Mouse (Mus musculus): ENCODE data around the gene Atp5b. TPM values are rescaled to one million over a fixed set of nuclear protein-coding genes. Genes with fewer than 3 reads are reported as not detected.

Gene Atp5b
- polyA plus RNA-seq, 1 experiment from 2014 or later = 2,764 TPM

- WGBS = 1% methylated on average over 80 of the region's 86 CpGs
- H3K4me1 ChIP-seq (ENCODE audit: control insufficient read depth, insufficient read depth, low read length) = peaks cover 29% of the 10 kb centered on the region
- peak overlapping the region; percentile 88 for H3K9ac ChIP-seq (ENCODE audit: low read depth, low read length)
- H3K27me3 ChIP-seq (ENCODE audit: control insufficient read depth, insufficient read depth, low read length) = no peaks in the 10 kb centered on the region
- peak overlapping the region; percentile 76 for H3K4me2 ChIP-seq (replicated peaks; ENCODE audit: low read depth, low read length)
- no peaks in the 10 kb centered on the region for H3K36me3 ChIP-seq (ENCODE audit: control insufficient read depth, insufficient read depth, low read length)
- H3K27ac ChIP-seq (ENCODE audit: low read depth, low read length) = peak overlapping the region; percentile 74
- ATAC-seq (ENCODE audit: low FRiP score, low TSS enrichment) = peak; percentile 80
- H3K4me3 ChIP-seq (ENCODE audit: low read length) = peak overlapping the region; percentile 99
- H3K9me3 ChIP-seq (ENCODE audit: control insufficient read depth, low read length) = no peaks in the 10 kb centered on the region
Observed at GRCm38 (mm10) chr10:128096693-128097586, 13.9 kb downstream of the Atp5b start.

- Histone ChIP-seq H3K4me1 (ENCODE audit: control insufficient read depth, insufficient read depth, low read length) (peaks cover 27% of the 10 kb centered on the region), H3K36me3 (ENCODE audit: control insufficient read depth, insufficient read depth, low read length) (no peaks in the 10 kb centered on the region), H3K27me3 (ENCODE audit: control insufficient read depth, insufficient read depth, low read length) (no peaks in the 10 kb centered on the region), H3K9me3 (ENCODE audit: control insufficient read depth, low read length) (no peaks in the 10 kb centered on the region), H3K27ac (ENCODE audit: low read depth, low read length) (peak overlapping the region; percentile 74), H3K9ac (ENCODE audit: low read depth, low read length) (peak overlapping the region; percentile 88), H3K4me3 (ENCODE audit: low read length) (peak overlapping the region; percentile 99), H3K4me2 (replicated peaks; ENCODE audit: low read depth, low read length) (peak overlapping the region; percentile 76)
- under 1% methylated on average over 13 of the region's 13 CpGs for WGBS
- ATAC-seq (ENCODE audit: low FRiP score, low TSS enrichment) = no peak
Observed at GRCm38 (mm10) chr10:128097587-128097971, 14.5 kb downstream of the Atp5b start.

- Histone ChIP-seq H3K27ac (ENCODE audit: low read depth, low read length) (no peak overlapping the region), H3K4me2 (replicated peaks; ENCODE audit: low read depth, low read length) (no peak overlapping the region), H3K36me3 (ENCODE audit: control insufficient read depth, insufficient read depth, low read length) (peaks cover 56% of the 10 kb centered on the region), H3K9me3 (ENCODE audit: control insufficient read depth, low read length) (no peaks in the 10 kb centered on the region), H3K27me3 (ENCODE audit: control insufficient read depth, insufficient read depth, low read length) (no peaks in the 10 kb centered on the region), H3K4me3 (ENCODE audit: low read length) (no peak overlapping the region), H3K4me1 (ENCODE audit: control insufficient read depth, insufficient read depth, low read length) (0 out of 2 replicates have a peak, but pooled peaks cover 3% of the 10 kb centered on the region), H3K9ac (ENCODE audit: low read depth, low read length) (no peak overlapping the region)
- no peak for ATAC-seq (ENCODE audit: low FRiP score, low TSS enrichment)
- WGBS = 84% methylated on average over 4 of the region's 4 CpGs
Observed at GRCm38 (mm10) chr10:128110103-128110761, 27.2 kb downstream of the Atp5b start.

GRCm38 (mm10) chr10:128111227-128111626 lies 28.2 kb downstream of the Atp5b start:
- Histone ChIP-seq H3K36me3 (ENCODE audit: control insufficient read depth, insufficient read depth, low read length) (peaks cover 66% of the 10 kb centered on the region), H3K9ac (ENCODE audit: low read depth, low read length) (no peak overlapping the region), H3K27me3 (ENCODE audit: control insufficient read depth, insufficient read depth, low read length) (no peaks in the 10 kb centered on the region), H3K27ac (ENCODE audit: low read depth, low read length) (no peak overlapping the region), H3K4me2 (replicated peaks; ENCODE audit: low read depth, low read length) (no peak overlapping the region), H3K4me3 (ENCODE audit: low read length) (no peak overlapping the region), H3K4me1 (ENCODE audit: control insufficient read depth, insufficient read depth, low read length) (0 out of 2 replicates have a peak, but pooled peaks cover 3% of the 10 kb centered on the region), H3K9me3 (ENCODE audit: control insufficient read depth, low read length) (no peaks in the 10 kb centered on the region)
- ATAC-seq (ENCODE audit: low FRiP score, low TSS enrichment) = peak; percentile 71

- Histone ChIP-seq H3K27me3 (ENCODE audit: control insufficient read depth, insufficient read depth, low read length) (no peaks in the 10 kb centered on the region), H3K9ac (ENCODE audit: low read depth, low read length) (no peak overlapping the region), H3K4me1 (ENCODE audit: control insufficient read depth, insufficient read depth, low read length) (no peaks in the 10 kb centered on the region), H3K9me3 (ENCODE audit: control insufficient read depth, low read length) (no peaks in the 10 kb centered on the region), H3K4me3 (ENCODE audit: low read length) (no peak overlapping the region), H3K27ac (ENCODE audit: low read depth, low read length) (no peak overlapping the region), H3K36me3 (ENCODE audit: control insufficient read depth, insufficient read depth, low read length) (peaks cover 95% of the 10 kb centered on the region), H3K4me2 (replicated peaks; ENCODE audit: low read depth, low read length) (no peak overlapping the region)
- ATAC-seq (ENCODE audit: low FRiP score, low TSS enrichment) = no peak
- 95% methylated on average over 7 of the region's 7 CpGs for WGBS
Observed at GRCm38 (mm10) chr10:128123833-128124232, 40.8 kb downstream of the Atp5b start.

GRCm38 (mm10) chr10:128124831-128125230 lies 41.8 kb downstream of the Atp5b start:
- H3K4me3 ChIP-seq (ENCODE audit: low read length) = no peak overlapping the region
- no peaks in the 10 kb centered on the region for H3K9me3 ChIP-seq (ENCODE audit: control insufficient read depth, low read length)
- H3K4me2 ChIP-seq (replicated peaks; ENCODE audit: low read depth, low read length) = no peak overlapping the region
- H3K27ac ChIP-seq (ENCODE audit: low read depth, low read length) = no peak overlapping the region
- peaks cover 93% of the 10 kb centered on the region for H3K36me3 ChIP-seq (ENCODE audit: control insufficient read depth, insufficient read depth, low read length)
- ATAC-seq (ENCODE audit: low FRiP score, low TSS enrichment) = no peak
- no peaks in the 10 kb centered on the region for H3K4me1 ChIP-seq (ENCODE audit: control insufficient read depth, insufficient read depth, low read length)
- no peak overlapping the region for H3K9ac ChIP-seq (ENCODE audit: low read depth, low read length)
- no peaks in the 10 kb centered on the region for H3K27me3 ChIP-seq (ENCODE audit: control insufficient read depth, insufficient read depth, low read length)
- WGBS = 93% methylated on average over 9 of the region's 9 CpGs

- ATAC-seq (ENCODE audit: low FRiP score, low TSS enrichment) = no peak
- Histone ChIP-seq H3K27ac (ENCODE audit: low read depth, low read length) (no peak overlapping the region), H3K36me3 (ENCODE audit: control insufficient read depth, insufficient read depth, low read length) (peaks cover 94% of the 10 kb centered on the region), H3K9ac (ENCODE audit: low read depth, low read length) (no peak overlapping the region), H3K9me3 (ENCODE audit: control insufficient read depth, low read length) (no peaks in the 10 kb centered on the region), H3K27me3 (ENCODE audit: control insufficient read depth, insufficient read depth, low read length) (no peaks in the 10 kb centered on the region), H3K4me2 (replicated peaks; ENCODE audit: low read depth, low read length) (no peak overlapping the region), H3K4me1 (ENCODE audit: control insufficient read depth, insufficient read depth, low read length) (no peaks in the 10 kb centered on the region), H3K4me3 (ENCODE audit: low read length) (no peak overlapping the region)
- 91% methylated on average over 14 of the region's 14 CpGs for WGBS
Observed at GRCm38 (mm10) chr10:128125951-128126350, 42.9 kb downstream of the Atp5b start.

GRCm38 (mm10) chr10:128127497-128127896 lies 44.4 kb downstream of the Atp5b start:
- Histone ChIP-seq H3K9me3 (ENCODE audit: control insufficient read depth, low read length) (no peaks in the 10 kb centered on the region), H3K27ac (ENCODE audit: low read depth, low read length) (no peak overlapping the region), H3K4me1 (ENCODE audit: control insufficient read depth, insufficient read depth, low read length) (no peaks in the 10 kb centered on the region), H3K4me3 (ENCODE audit: low read length) (no peak overlapping the region), H3K36me3 (ENCODE audit: control insufficient read depth, insufficient read depth, low read length) (peaks cover 94% of the 10 kb centered on the region), H3K4me2 (replicated peaks; ENCODE audit: low read depth, low read length) (no peak overlapping the region), H3K27me3 (ENCODE audit: control insufficient read depth, insufficient read depth, low read length) (no peaks in the 10 kb centered on the region), H3K9ac (ENCODE audit: low read depth, low read length) (no peak overlapping the region)
- WGBS = 76% methylated on average over 5 of the region's 5 CpGs
- no peak for ATAC-seq (ENCODE audit: low FRiP score, low TSS enrichment)

GRCm38 (mm10) chr10:128128143-128128542 lies 45.1 kb downstream of the Atp5b start:
- Histone ChIP-seq H3K4me2 (replicated peaks; ENCODE audit: low read depth, low read length) (no peak overlapping the region), H3K4me3 (ENCODE audit: low read length) (no peak overlapping the region), H3K4me1 (ENCODE audit: control insufficient read depth, insufficient read depth, low read length) (no peaks in the 10 kb centered on the region), H3K27me3 (ENCODE audit: control insufficient read depth, insufficient read depth, low read length) (no peaks in the 10 kb centered on the region), H3K9me3 (ENCODE audit: control insufficient read depth, low read length) (no peaks in the 10 kb centered on the region), H3K27ac (ENCODE audit: low read depth, low read length) (no peak overlapping the region), H3K36me3 (ENCODE audit: control insufficient read depth, insufficient read depth, low read length) (peaks cover 92% of the 10 kb centered on the region), H3K9ac (ENCODE audit: low read depth, low read length) (no peak overlapping the region)
- ATAC-seq (ENCODE audit: low FRiP score, low TSS enrichment) = no peak
- WGBS = 83% methylated on average over 8 of the region's 8 CpGs

Measured in kidney, embryonic 14.5 days (tissue).